Mouse (Mus musculus) gastrocnemius, adult 8-10 months (tissue): ENCODE results near the gene Pcf11. TPM values are rescaled to one million over a fixed set of nuclear protein-coding genes. Genes with fewer than 3 reads are reported as not detected.
A peak's percentile ranks its signal among the peaks of the same experiment; 100 is the strongest.

Source experiments
- DNase-seq, 2 experiments: peaks; one replicate each; pipeline ENCODE4 v3.0.0; 2022; ENCODE audit warnings: low spot score in 2 of 2
- total RNA-seq, 4 experiments: library from RNA; stranded (reverse); gene quantifications; 2 replicates each; pipeline ENCODE4 v1.2.4; 2022

The Pcf11 gene
- total RNA-seq, result 10 to 100 TPM; 17.4 to 20.1 (median 18.4) TPM

DNA sequence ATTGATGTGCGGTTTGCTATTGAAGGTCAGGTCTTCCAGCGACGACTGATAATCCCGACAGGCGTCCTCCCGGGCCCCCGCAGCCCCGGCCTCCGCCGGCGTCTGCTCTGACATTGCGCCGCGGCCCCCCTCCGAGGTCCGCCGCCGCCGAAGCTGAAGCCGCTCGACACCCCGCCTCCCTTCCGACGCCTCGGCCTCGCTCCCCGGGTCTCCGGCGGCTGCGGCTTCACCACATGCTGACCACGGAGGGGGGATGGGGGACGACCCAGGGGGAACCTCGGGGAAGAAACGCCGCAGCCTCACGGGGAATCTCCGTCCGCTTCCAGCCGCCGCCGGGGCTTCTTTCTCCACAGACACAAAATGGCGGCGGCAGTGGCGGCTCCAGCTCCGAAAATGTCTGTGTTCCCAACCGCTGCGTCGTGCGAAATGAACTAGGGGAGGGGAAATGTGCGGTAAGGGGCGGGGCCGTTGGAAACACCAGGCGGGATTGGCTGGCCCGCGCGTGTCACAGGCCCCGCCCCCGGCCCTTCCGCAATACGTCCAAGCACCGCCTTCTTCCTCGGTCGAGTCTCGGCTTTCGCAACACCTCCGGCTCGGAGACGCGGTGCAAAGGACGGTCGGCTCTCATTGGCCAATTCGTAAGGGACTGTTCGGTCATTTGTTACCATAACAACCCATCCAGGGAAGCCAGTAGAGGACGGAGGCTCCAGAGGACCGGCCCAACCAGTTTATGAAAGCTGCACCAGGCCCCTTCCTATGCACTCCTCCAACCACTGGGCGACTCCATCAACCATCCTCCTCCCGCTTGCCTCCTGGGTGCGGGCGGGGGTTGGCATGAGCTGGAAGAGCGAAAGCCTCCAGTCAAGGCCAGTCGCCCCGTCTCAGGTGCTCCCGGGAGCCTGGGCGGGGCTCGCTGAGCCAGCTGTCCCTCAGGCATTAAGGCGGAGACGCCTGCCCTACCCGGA lies at the start of gene Pcf11:
Pcf11 (minus strand) TSS at position 428 of the 965 bp plus-strand sequence.
- peak; percentile 90 to 95 for DNase-seq

GRCm38 (mm10) chr7:92715055-92715454 lies 45.3 kb upstream of the Pcf11 start:
- no peak for DNase-seq

DNA sequence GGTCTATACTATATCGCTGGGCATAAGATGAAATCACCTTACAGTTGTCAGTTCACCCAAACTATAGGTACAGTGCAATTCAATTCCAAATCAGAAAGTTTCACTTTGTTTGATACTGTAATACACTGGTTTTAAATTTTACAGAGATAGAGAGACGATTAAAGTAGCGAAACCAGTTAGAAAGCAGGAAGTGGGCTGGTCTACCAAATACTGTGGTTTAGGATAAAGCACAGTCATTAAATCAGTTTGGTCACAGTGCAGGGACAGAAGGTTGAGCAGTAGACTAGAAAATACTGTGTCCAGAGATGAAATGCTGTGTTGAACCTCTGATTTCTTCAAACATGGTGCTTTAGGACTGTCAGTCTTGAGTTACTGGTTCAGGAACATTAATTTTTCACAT lies 41.9 kb upstream of the Pcf11 start:
- DNase-seq, result no peak

DNA sequence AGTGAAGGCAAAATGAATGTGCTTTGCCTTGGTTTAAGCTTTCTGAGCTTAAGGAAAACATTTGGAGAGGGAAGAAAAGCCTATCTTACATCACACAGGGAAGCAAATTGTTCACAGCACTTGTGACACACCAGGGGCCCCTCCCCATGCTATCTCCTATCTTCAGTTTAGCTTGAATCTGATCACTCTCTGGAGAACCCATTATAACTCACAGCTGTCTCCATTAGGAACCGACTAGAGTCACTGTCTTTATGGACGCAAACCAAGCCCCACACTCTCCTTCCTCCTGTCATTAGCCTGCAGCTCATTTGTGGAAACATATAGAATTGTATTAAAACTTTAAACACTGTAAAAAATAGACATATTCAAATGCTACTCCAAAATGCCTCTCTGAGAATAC lies 39.8 kb upstream of the Pcf11 start:
- DNase-seq, result no peak

DNA sequence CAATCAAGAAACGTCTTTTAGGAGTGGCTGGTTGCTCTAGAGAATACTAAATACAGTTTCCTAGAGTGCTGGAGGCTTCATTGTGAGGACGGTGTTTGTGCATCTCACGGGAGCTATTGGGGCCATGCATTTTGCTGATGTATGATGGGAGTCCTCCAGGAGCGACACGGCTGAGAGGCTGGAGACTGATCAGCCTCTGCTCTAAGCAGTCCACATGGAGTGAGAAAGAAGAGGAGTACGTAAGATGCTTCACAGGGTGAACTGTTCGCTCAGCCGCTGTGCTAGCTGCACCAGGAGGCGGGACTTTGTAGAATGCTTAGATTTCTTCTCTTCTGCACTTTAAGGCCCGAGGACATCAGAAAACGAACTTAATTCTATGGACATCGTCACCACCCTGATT lies 37.0 kb upstream of the Pcf11 start:
- no peak for DNase-seq

DNA sequence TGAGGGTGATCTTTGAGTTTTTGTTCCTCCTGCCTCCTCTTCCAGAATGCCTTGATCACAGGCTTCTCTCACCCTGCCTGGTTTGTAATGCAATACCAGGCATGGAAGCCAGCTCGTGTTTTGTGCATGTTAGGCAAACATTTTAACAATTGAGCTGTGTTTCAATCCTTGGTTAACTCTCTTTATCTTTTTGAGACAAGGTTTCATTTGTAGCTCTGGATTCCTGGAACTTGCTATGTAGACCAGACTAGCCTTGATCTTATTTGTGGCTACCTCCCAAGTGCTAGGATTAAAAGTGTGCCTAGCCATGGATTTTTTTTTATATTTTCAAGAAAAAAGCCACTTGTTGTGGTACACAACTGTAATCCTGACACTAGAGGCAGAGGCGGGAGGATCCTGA lies 35.8 kb upstream of the Pcf11 start:
- no peak for DNase-seq

GRCm38 (mm10) chr7:92703661-92704060 lies 33.9 kb upstream of the Pcf11 start:
- no peak for DNase-seq

DNA sequence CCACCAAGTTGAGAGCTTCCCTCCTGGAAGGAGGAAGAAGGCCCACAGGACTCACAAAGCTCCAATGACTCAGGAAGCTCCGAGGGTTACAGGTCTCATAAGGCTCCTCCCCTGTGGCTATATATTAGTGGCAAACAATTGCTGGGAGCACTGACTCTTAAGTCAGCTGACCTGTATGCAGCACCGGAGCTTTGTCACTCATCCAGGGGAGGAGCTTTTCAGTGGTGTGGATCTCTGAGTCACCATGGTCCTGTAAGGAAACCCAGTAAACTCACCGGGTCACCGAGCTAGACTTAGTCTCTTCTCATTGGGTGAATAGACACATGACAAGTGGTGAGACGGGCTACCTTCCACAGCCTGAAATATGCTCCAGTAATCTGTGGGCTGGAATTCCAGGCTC lies 29.0 kb upstream of the Pcf11 start:
- no peak for DNase-seq

GRCm38 (mm10) chr7:92696395-92696794 lies 26.7 kb upstream of the Pcf11 start:
- no peak for DNase-seq

DNA sequence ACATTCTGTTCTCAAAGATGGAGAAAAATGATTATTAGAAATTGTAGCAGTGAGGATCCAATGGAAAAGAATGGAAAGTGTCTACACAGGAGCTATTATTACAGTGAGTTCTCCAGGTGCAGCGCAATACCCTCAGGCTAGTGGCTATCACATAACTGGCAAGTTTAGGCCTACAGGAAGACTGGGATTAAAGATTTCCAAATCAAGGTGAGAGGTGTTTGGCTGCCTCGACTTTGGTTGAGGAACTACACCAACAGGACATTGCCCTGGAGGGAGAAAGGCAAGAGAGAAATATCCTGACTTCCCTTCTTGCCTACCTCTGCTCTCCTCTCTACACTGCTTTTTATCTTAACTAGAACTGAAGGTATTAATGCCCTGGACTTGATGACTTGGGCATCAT lies 19.4 kb upstream of the Pcf11 start:
- no peak for DNase-seq

- no peak for DNase-seq
Measured at GRCm38 (mm10) chr7:92688299-92688669, 18.6 kb upstream of the Pcf11 start.

GRCm38 (mm10) chr7:92687556-92688298 lies 18.0 kb upstream of the Pcf11 start:
- DNase-seq, result no peak

DNA sequence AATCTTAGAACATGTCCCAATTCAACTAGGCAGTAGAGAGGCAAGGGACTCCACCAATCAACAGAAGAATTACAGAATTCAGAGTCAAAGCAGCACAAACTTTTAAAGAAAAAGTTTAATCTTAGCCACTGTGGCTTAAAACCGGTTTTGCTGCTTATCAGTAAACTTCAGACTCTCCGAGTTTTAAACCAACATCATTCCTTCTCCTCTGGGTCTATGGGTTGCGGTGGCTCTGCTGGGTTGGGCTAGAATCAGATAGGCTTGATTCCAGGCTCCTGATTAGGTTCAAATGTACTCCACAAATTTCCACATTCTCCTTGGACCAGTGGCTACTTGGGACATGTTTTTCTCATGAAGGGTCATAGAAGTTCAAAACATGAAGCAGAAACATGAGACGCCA lies 7.6 kb upstream of the Pcf11 start:
- DNase-seq, result no peak

DNA sequence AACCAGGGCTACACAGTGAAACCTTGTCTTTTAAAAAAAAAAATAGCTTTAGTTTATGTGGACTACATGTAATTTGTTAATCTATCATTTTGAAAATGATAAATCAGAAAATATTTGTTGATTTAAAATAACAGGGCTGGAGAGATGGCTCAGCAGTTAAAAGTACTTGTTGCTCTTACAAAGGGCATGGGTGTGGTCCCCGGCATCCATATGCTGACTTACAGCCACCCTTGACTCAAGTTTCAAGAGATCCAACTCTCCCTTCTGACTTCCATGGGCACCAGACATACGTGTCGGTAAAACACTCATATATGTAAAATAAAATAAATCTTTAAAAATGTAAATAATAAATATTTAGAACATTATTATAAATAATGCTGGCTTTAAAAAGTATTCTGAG lies 5.4 kb upstream of the Pcf11 start:
- no peak for DNase-seq

GRCm38 (mm10) chr7:92668791-92669506 lies 785 bp downstream of the Pcf11 start:
- peak; percentile 14 to 26 for DNase-seq

DNA sequence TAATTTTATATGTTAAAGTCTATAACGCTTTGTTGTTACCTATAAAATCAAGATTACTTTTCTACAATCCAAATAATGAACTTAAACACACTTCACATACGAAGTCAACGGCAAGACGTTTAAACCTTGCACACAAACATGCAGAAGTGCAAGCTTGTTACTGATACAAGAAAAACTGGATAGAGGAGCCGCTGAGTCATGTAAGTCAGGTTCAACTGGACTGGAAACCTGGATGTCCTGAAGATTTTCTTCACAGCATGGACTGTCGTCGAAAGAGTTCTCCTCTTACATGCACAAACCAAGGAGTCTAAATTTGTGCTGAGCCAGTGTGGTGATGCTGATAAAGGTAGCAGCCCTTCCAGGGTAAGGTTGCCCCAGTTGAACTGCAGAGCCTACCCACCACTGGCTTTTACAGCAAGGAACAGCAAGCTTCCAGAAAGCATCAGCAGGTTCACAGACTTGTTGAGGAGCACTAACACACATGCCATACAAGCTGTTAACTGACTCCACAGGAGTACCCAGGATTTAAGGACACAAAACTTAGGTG lies 3.4 kb downstream of the Pcf11 start:
- DNase-seq, result no peak

DNA sequence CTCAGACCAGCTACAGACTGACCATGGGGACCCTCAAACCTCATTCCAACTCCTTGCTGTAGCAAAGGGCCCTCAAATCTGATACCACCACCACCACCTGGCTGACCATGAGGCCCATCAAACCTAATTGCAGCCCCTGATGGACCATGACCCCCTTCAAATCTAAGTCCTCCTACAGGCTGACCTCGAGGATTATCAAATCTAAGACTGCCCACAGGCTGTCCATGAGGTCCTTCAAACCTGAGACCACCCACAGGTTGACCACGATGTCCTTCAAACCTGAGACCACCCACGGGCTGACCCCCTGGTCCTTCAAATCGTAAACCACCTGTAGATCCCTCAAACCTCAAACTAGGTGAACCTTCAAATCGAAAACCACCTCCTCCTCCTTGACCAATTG lies 11.7 kb downstream of the Pcf11 start:
- no peak for DNase-seq

- no peak for DNase-seq
Measured at GRCm38 (mm10) chr7:92656386-92656785, 13.3 kb downstream of the Pcf11 start.

GRCm38 (mm10) chr7:92653329-92653728 lies 16.4 kb downstream of the Pcf11 start:
- DNase-seq, result no peak

GRCm38 (mm10) chr7:92647790-92648189 lies 21.9 kb downstream of the Pcf11 start:
- no peak for DNase-seq

DNA sequence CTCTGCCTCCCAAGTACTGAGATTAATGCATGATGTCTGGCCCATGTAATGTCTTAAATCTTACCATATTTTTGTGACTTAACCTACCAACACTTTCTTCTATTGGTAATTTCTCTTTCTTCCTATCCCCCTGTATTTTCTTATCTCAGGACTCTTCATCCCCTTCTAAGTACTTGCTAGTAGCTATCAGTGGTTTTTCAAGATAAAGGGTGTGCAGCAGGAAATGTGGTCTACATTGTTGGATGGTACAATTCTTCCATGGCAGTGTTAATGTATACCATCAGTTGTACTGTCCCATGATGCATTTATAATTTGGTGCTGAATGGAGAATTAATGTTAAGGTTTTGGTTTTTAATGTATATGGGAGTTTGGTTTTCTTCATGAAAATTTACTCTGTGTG lies 27.4 kb downstream of the Pcf11 start:
- no peak for DNase-seq

- DNase-seq, result no peak
Measured at GRCm38 (mm10) chr7:92638050-92638449, 31.7 kb downstream of the Pcf11 start.
